Mouse (Mus musculus) E14TG2a.4 (cell line): ENCODE results near the gene Chtf18.

Source experiments
- CTCF ChIP-seq: conservative IDR thresholded peaks from 2 replicates; pipeline ENCODE4 v1.5.1; 2014; ENCODE audit warnings: low read length
- POU5F1 ChIP-seq: IDR thresholded peaks from 2 replicates; pipeline ENCODE4 v1.6.1; 2014; ENCODE audit warnings: low read length, borderline replicate concordance

DNA sequence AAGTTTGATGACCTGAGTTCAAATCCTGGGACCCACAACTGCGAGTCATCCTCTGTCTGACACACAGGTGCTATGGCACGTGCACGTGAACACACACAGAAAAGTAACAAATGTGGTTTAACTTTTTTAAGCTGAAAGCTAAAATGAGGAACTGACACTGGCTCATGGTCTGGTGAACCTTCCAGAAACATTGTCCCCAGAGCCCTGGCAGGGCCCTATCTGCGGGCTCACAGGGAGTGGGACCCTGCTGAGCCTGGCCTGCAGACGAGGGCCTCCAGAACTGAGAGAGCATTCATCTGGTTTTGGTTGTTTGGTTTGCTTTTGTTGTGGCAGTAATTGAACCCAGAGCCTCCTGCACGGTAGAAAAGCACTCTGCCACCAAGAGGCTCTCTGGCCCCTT, 49.2 kb downstream of the Chtf18 start:
- TF ChIP-seq CTCF (no peak), POU5F1 (no peak)
